Mouse (Mus musculus) monocyte, adult 5-6 weeks (primary cell): ENCODE data around the gene Eno1. TPM values are rescaled to one million over a fixed set of nuclear protein-coding genes. Genes with fewer than 3 reads are reported as not detected.

Experiments used
- ATAC-seq: fragments of 153-309, 156-312 bp; replicated peaks from 2 replicates; pipeline ENCODE4 v1.8.0; 2017; ENCODE audit warnings: mild to moderate bottlenecking; ENCODE audit not compliant: low TSS enrichment, insufficient number of reproducible peaks, severe bottlenecking, poor library complexity, low FRiP score
- total RNA-seq: library from RNA; stranded (forward); fragments of 200-1000, 200-491, 200-594 nt; gene quantifications from 3 replicates; pipeline ENCODE4 v1.2.3, GENCODE M21; 2017

Gene Eno1
- total RNA-seq, 1 experiment from 2014 or later = 288 TPM

GRCm38 (mm10) chr4:150221017-150221640, 15.4 kb upstream of the Eno1 start:
- no peak for ATAC-seq

- no peak for ATAC-seq
Observed at GRCm38 (mm10) chr4:150223830-150224229, 12.7 kb upstream of the Eno1 start.

GRCm38 (mm10) chr4:150225700-150226099, 10.8 kb upstream of the Eno1 start:
- ATAC-seq = no peak

- ATAC-seq = no peak
Observed at GRCm38 (mm10) chr4:150226818-150227688, 9.5 kb upstream of the Eno1 start.

- no peak for ATAC-seq
Observed at GRCm38 (mm10) chr4:150228581-150229348, 7.8 kb upstream of the Eno1 start.

DNA sequence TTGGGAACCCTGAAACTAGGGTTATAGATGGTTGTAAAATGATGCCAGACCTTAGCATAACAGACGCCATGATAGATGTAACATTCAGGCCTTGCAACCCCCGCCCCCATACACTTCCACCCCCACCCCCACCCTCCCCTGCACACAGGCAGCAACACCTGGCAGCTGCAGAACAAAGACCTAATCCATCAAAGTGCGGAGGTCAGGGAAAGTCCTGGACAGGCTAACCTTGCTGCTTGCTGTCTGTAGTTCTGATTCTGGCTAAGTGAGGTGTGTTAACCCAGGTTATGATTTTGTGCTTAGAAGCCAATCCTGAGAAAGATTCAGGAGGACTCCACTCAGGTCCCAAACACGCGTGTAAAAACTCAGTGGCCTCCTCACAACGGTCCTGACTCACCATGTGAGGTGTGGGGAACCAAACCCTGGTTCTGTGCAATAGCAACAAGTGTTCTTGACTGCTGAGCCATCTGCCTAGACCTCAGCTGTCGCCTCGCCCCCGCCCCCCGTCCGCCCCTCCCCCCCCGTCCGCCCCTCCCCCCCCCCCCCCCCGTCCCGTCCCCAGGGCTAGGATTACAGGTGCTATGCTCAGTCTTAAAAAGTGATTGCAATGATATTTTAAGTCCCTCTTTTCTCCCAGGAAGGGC, 6.7 kb upstream of the Eno1 start:
- ATAC-seq = no peak

GRCm38 (mm10) chr4:150230460-150231407, 5.8 kb upstream of the Eno1 start:
- no peak for ATAC-seq

GRCm38 (mm10) chr4:150231871-150232270, 4.7 kb upstream of the Eno1 start:
- no peak for ATAC-seq

- ATAC-seq = no peak
Observed at GRCm38 (mm10) chr4:150234599-150235327, 1.8 kb upstream of the Eno1 start.

GRCm38 (mm10) chr4:150235585-150235984, 936 bp upstream of the Eno1 start:
- ATAC-seq = no peak

DNA sequence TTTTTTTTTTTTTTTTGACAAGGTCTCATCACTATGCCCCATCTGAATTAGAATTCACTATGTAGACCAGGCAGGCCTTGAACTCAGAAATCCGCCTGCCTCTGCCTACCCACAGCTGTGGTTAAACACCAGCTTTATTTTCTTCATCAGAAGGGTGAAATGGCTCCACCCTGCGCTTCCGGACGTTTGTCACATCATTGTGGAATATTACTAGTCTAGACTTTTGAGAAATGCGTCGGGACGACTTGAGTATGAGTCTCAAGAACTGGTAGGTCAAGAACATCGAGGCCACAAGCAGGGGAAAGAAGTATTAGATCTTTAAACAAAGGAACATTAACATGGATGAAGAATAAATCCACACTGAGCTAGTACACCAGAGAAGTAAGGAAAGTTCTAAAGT, 490 bp upstream of the Eno1 start:
- ATAC-seq = no peak

DNA sequence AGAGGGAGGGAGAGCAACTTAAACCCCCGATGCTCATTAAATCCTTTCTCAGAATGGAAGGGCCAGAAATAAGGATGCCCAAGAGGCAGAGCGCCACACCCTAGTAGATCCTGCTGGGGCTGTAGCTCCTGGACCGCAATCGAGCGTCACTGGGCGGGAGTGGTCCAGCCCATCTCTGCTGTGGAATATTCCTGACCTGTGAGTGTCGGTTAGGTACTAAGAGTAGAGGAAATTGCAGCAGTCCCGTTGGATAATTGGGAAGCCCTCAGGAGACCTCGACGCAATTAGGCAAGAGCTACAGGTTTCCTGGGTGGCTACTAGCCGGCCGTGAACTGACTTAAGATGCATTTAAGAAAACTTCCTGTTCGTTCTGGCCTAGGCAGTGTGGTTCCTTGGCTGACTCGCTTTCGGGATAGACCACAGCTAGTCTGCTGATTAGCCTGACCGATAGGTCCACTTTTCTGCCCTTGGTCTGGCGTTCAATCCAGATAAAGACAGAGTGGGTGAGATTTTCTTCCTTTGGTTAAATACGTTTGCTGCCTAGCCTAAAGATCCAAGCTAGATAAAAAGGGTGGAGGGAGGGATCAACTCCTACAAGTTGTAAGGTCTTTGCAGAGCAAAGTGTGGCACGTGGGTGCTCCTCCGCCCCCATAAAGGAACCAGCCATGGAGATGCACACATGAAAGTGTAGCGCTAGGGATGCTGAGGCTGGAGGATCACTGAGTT, 1.3 kb downstream of the Eno1 start:
- no peak for ATAC-seq

- ATAC-seq = no peak
Observed at GRCm38 (mm10) chr4:150238433-150239086, 2.0 kb downstream of the Eno1 start.

DNA sequence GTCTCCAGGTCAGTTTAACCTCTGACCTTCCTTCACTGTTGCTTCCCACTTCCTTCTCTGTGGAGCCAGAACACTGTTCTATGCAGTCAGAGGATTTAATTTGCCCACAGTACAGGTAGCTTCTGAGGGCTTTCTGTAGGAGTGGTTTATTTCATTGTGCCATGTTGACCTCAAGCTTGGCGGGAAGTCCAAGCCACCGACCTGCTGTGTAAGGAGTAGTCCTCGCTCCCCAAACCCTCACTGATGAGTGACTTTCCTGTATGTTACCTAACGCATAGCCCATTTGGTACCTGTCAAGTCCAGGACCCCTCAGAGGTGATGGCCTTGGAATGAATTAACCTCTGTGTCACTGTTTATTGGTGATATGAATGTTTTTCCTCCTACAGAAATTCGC, 2.6 kb downstream of the Eno1 start:
- no peak for ATAC-seq

DNA sequence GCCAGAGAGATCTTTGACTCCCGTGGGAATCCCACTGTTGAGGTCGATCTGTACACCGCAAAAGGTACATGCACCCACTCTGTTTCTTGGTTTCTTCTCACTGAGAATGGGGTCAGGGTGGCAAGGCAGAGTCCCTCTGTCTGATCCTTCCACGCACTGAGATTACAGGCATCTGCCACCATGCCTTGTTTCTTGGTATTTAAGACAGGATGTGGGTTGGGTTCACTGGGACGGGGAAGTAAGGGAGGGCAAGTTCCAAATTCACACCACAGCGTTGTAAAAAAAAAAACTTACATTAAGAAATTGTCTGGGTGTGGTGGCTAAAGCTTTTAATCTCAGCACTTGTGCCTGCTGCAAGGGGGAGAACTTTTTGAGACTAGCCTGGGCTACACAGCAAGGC, 3.0 kb downstream of the Eno1 start:
- peak; percentile 37 for ATAC-seq

- ATAC-seq = peak; percentile 41
Observed at GRCm38 (mm10) chr4:150239951-150240368, 3.4 kb downstream of the Eno1 start.
